Mouse (Mus musculus) CD4-positive, CD25-positive, alpha-beta regulatory T cell, adult 2 months (primary cell): ENCODE data around the gene Pde9a.
"Not testable (repeated sequence)": the region's sequence is repeated elsewhere in the genome, so short reads cannot be mapped to it uniquely, and the experiment has no call there.

Experiments
- DNase-seq: peaks from one replicate; pipeline ENCODE4 v3.0.0-alpha.2; 2012; ENCODE audit warnings: low read depth, low spot score

Gene Pde9a

GRCm38 (mm10) chr17:31385671-31386665 is at the start of gene Pde9a:
Gene Pde9a (plus strand): TSS chr17:31386210.
- peak; percentile 55 for DNase-seq

GRCm38 (mm10) chr17:31339769-31340168 is 46.2 kb upstream of the Pde9a start:
- DNase-seq: no peak

GRCm38 (mm10) chr17:31342191-31342590 is 43.8 kb upstream of the Pde9a start:
- no peak for DNase-seq

GRCm38 (mm10) chr17:31344172-31344801 is 41.7 kb upstream of the Pde9a start:
- DNase-seq: peak; percentile 86

- DNase-seq: no peak
These were observed 41.2 kb upstream of the Pde9a start for GRCm38 (mm10) chr17:31344816-31345215.

GRCm38 (mm10) chr17:31348129-31348528 is 37.9 kb upstream of the Pde9a start:
- DNase-seq: no peak

- no peak for DNase-seq
These were observed 36.6 kb upstream of the Pde9a start for GRCm38 (mm10) chr17:31349388-31349787.

GRCm38 (mm10) chr17:31351984-31352383 is 34.0 kb upstream of the Pde9a start:
- no peak for DNase-seq

- DNase-seq: no peak
These were observed 32.8 kb upstream of the Pde9a start for GRCm38 (mm10) chr17:31353255-31353654.

- DNase-seq: not testable (repeated sequence)
These were observed 31.3 kb upstream of the Pde9a start for GRCm38 (mm10) chr17:31354684-31355083.

- DNase-seq: no peak
These were observed 30.1 kb upstream of the Pde9a start for GRCm38 (mm10) chr17:31355792-31356502.

GRCm38 (mm10) chr17:31360582-31360981 is 25.4 kb upstream of the Pde9a start:
- DNase-seq: no peak

- no peak for DNase-seq
These were observed 20.3 kb upstream of the Pde9a start for GRCm38 (mm10) chr17:31365586-31366166.

GRCm38 (mm10) chr17:31370221-31370620 is 15.8 kb upstream of the Pde9a start:
- no peak for DNase-seq

GRCm38 (mm10) chr17:31370931-31371330 is 15.1 kb upstream of the Pde9a start:
- DNase-seq: no peak

GRCm38 (mm10) chr17:31377961-31378360 is 8.0 kb upstream of the Pde9a start:
- peak; percentile 76 for DNase-seq

GRCm38 (mm10) chr17:31378361-31378761 is 7.6 kb upstream of the Pde9a start:
- DNase-seq: no peak

- DNase-seq: peak; percentile 10
These were observed 6.9 kb upstream of the Pde9a start for GRCm38 (mm10) chr17:31379086-31379485.

- DNase-seq: no peak
These were observed 6.1 kb upstream of the Pde9a start for GRCm38 (mm10) chr17:31379863-31380262.

- no peak for DNase-seq
These were observed 2.7 kb upstream of the Pde9a start for GRCm38 (mm10) chr17:31383320-31383719.

- DNase-seq: no peak
These were observed 912 bp upstream of the Pde9a start for GRCm38 (mm10) chr17:31384968-31385627.
